Mouse (Mus musculus) small intestine, adult 2 months (tissue): ENCODE measurements around the gene Sfn. TPM values are rescaled to one million over a fixed set of nuclear protein-coding genes. Genes with fewer than 3 reads are reported as not detected.

Experiments
- H3K27ac ChIP-seq: fragments of 200-500 bp; 2 replicates; pipeline ENCODE4 v1.5.1; 2012; ENCODE audit warnings: low read depth, low read length, control low read depth, inconsistent platforms; ENCODE audit not compliant: insufficient read depth
- H3K27me3 ChIP-seq: fragments of 200-500 bp; 2 replicates; pipeline ENCODE4 v1.6.1; 2012; ENCODE audit warnings: mild to moderate bottlenecking, moderate library complexity, low read length, inconsistent platforms; ENCODE audit not compliant: control insufficient read depth, insufficient read depth
- H3K36me3 ChIP-seq: fragments of 200-500 bp; 2 replicates; pipeline ENCODE4 v1.6.1; 2012; ENCODE audit warnings: mild to moderate bottlenecking, low read length, control low read depth, inconsistent platforms; ENCODE audit not compliant: control insufficient read depth, insufficient read depth
- H3K4me1 ChIP-seq: fragments of 200-500 bp; 2 replicates; pipeline ENCODE4 v1.6.1; 2012; ENCODE audit warnings: low read length, inconsistent platforms, mixed read lengths; ENCODE audit not compliant: control insufficient read depth, insufficient read depth, insufficient read length
- H3K4me3 ChIP-seq: fragments of 200-500 bp; 2 replicates; pipeline ENCODE4 v1.5.1; 2012; ENCODE audit warnings: low read depth, mild to moderate bottlenecking, control low read depth, inconsistent platforms, low read length, moderate library complexity
- CTCF ChIP-seq: fragments of 200-500 bp; IDR thresholded peaks from 2 replicates; pipeline ENCODE4 v1.5.1; 2012; ENCODE audit warnings: low read depth, mild to moderate bottlenecking, control low read depth, inconsistent platforms, low read length, moderate library complexity, mixed read lengths; ENCODE audit not compliant: insufficient replicate concordance, insufficient read length; ENCODE audit errors: extremely low read depth
- POLR2A ChIP-seq: fragments of 200-500 bp; IDR thresholded peaks from 2 replicates; pipeline ENCODE4 v1.6.1; 2012; ENCODE audit warnings: low read depth, mild to moderate bottlenecking, control low read depth, inconsistent platforms, low read length, moderate library complexity
- WGBS: fragments of 180-500 bp; shearing (Covaris S2); methylation state at CpG from one replicate; pipeline ENCODE4 v1.1.7; 2018; 5-methylcytosine and 5-hydroxymethylcytosine counted together
- polyA plus RNA-seq: library from polyadenylated mRNA; depleted of rRNA; stranded (reverse); fragments of >200 nt; gene quantifications from 2 replicates; pipeline ENCODE4 v1.2.3, GENCODE M21; 2012

Gene Sfn
- polyA plus RNA-seq, 1 experiment, result 423 TPM

- no peaks in the 10 kb centered on the region for H3K27me3 ChIP-seq
- H3K27ac ChIP-seq, result peak overlapping the region; percentile 57
- peaks cover 18% of the 10 kb centered on the region for H3K4me1 ChIP-seq
- 86% methylated on average over 8 of the region's 8 CpGs for WGBS
- no peak overlapping the region for H3K4me3 ChIP-seq
- TF ChIP-seq CTCF, result no peak
- no peak for TF ChIP-seq POLR2A
- H3K36me3 ChIP-seq, result peaks cover 5% of the 10 kb centered on the region
Measured at GRCm38 (mm10) chr4:133620668-133621067, 18.7 kb upstream of the Sfn start.

- TF ChIP-seq CTCF, result no peak
- H3K4me3 ChIP-seq, result no peak overlapping the region
- peaks cover 21% of the 10 kb centered on the region for H3K4me1 ChIP-seq
- WGBS, result 30% methylated on average over 4 of the region's 4 CpGs
- H3K36me3 ChIP-seq, result peaks cover 3% of the 10 kb centered on the region; the same call in 1 of the 2 replicates
- H3K27me3 ChIP-seq, result no peaks in the 10 kb centered on the region
- H3K27ac ChIP-seq, result peak overlapping the region; percentile 19; the same call in 1 of the 2 replicates
Measured at GRCm38 (mm10) chr4:133619473-133620136, 17.6 kb upstream of the Sfn start.

GRCm38 (mm10) chr4:133617936-133618335 lies 16.0 kb upstream of the Sfn start:
- H3K4me1 ChIP-seq, result peaks cover 27% of the 10 kb centered on the region
- H3K4me3 ChIP-seq, result no peak overlapping the region
- 94% methylated on average over 11 of the region's 11 CpGs for WGBS
- H3K27me3 ChIP-seq, result no peaks in the 10 kb centered on the region
- H3K27ac ChIP-seq, result no peak overlapping the region
- H3K36me3 ChIP-seq, result peaks cover 6% of the 10 kb centered on the region
- TF ChIP-seq POLR2A (no peak), CTCF (no peak)

GRCm38 (mm10) chr4:133615416-133615815 lies 13.4 kb upstream of the Sfn start:
- Histone ChIP-seq H3K4me3 (no peak overlapping the region), H3K36me3 (peaks cover 12% of the 10 kb centered on the region), H3K4me1 (peaks cover 20% of the 10 kb centered on the region), H3K27me3 (no peaks in the 10 kb centered on the region), H3K27ac (no peak overlapping the region)
- 88% methylated on average over 10 of the region's 10 CpGs for WGBS
- no peak for TF ChIP-seq POLR2A
- TF ChIP-seq CTCF, result no peak

- peaks cover 13% of the 10 kb centered on the region for H3K4me1 ChIP-seq
- 46% methylated on average over 8 of the region's 8 CpGs for WGBS
- H3K36me3 ChIP-seq, result peaks cover 14% of the 10 kb centered on the region
- H3K27ac ChIP-seq, result no peak overlapping the region
- TF ChIP-seq CTCF, result no peak
- no peak overlapping the region for H3K4me3 ChIP-seq
- no peaks in the 10 kb centered on the region for H3K27me3 ChIP-seq
Measured at GRCm38 (mm10) chr4:133614274-133614761, 12.3 kb upstream of the Sfn start.

- WGBS, result 87% methylated on average over 4 of the region's 4 CpGs
- Histone ChIP-seq H3K27ac (no peak overlapping the region), H3K36me3 (peaks cover 14% of the 10 kb centered on the region), H3K4me1 (peaks cover 13% of the 10 kb centered on the region), H3K27me3 (no peaks in the 10 kb centered on the region), H3K4me3 (no peak overlapping the region)
- no peak for TF ChIP-seq POLR2A
- no peak for TF ChIP-seq CTCF
Measured at GRCm38 (mm10) chr4:133613867-133614266, 11.9 kb upstream of the Sfn start.

GRCm38 (mm10) chr4:133613026-133613425 lies 11.1 kb upstream of the Sfn start:
- Histone ChIP-seq H3K4me1 (peaks cover 13% of the 10 kb centered on the region), H3K4me3 (no peak overlapping the region), H3K36me3 (peaks cover 19% of the 10 kb centered on the region), H3K27me3 (no peaks in the 10 kb centered on the region), H3K27ac (no peak overlapping the region)
- WGBS, result 95% methylated on average over 8 of the region's 8 CpGs
- TF ChIP-seq POLR2A (no peak), CTCF (no peak)

GRCm38 (mm10) chr4:133612416-133612815 lies 10.4 kb upstream of the Sfn start:
- no peaks in the 10 kb centered on the region for H3K27me3 ChIP-seq
- peaks cover 14% of the 10 kb centered on the region for H3K4me1 ChIP-seq
- WGBS, result over 99% methylated on average over 7 of the region's 7 CpGs
- TF ChIP-seq CTCF (no peak), POLR2A (no peak)
- no peak overlapping the region for H3K27ac ChIP-seq
- peaks cover 17% of the 10 kb centered on the region; the same call in 1 of the 2 replicates for H3K36me3 ChIP-seq
- no peak overlapping the region for H3K4me3 ChIP-seq
